In genomic region chr4:131135841-131136240, GRCm38 (mm10) we compare ENCODE assay signal across 9 mouse cellular contexts.
"Had no signal": no experiment of that assay in that cellular context is flagged by ENCODE, and none has a peak within 500 bp of the region (broad histone marks: within the 10 kb centered on the region; RNA-seq: fewer than 3 reads in every experiment).

No protein-coding gene starts in this region.

- ATAC-seq: liver, embryonic 12.5 days had no signal

- DNase-seq: kidney, adult 11 months; kidney, postnatal 25 days; lung, postnatal 36 days; midbrain, embryonic 14.5 days; thymus, adult 2 months; thymus, postnatal 36 days had no signal

- H3K27me3 ChIP-seq: liver, embryonic 12.5 days; neural tube, embryonic 12.5 days had no signal

- H3K4me1 ChIP-seq: liver, embryonic 12.5 days; neural tube, embryonic 12.5 days had no signal

- H3K36me3 ChIP-seq: limb, embryonic 10.5 days; liver, embryonic 12.5 days; neural tube, embryonic 12.5 days had no signal

- H3K4me3 ChIP-seq: limb, embryonic 10.5 days; liver, embryonic 12.5 days; neural tube, embryonic 12.5 days had no signal

- H3K9me3 ChIP-seq: limb, embryonic 10.5 days; liver, embryonic 12.5 days; neural tube, embryonic 12.5 days had no signal

- H3K27ac ChIP-seq: limb, embryonic 10.5 days; liver, embryonic 12.5 days; neural tube, embryonic 12.5 days had no signal

- H3K4me2 ChIP-seq: liver, embryonic 12.5 days; neural tube, embryonic 12.5 days had no signal

- H3K9ac ChIP-seq: liver, embryonic 12.5 days; neural tube, embryonic 12.5 days had no signal
